Mouse (Mus musculus) kidney, adult 18-20 months (tissue): ENCODE data around the gene Spn.
A peak's percentile ranks its signal among the peaks of the same experiment; 100 is the strongest.
"Not testable (repeated sequence)": the region's sequence is repeated elsewhere in the genome, so short reads cannot be mapped to it uniquely, and the experiment has no call there.

ENCODE experiments used
- DNase-seq: peaks from one replicate; pipeline ENCODE4 v3.0.0; 2021

Spn gene

GRCm38 (mm10) chr7:127104560-127105332, 32.9 kb downstream of the Spn start:
- peak; percentile 77 for DNase-seq

DNA sequence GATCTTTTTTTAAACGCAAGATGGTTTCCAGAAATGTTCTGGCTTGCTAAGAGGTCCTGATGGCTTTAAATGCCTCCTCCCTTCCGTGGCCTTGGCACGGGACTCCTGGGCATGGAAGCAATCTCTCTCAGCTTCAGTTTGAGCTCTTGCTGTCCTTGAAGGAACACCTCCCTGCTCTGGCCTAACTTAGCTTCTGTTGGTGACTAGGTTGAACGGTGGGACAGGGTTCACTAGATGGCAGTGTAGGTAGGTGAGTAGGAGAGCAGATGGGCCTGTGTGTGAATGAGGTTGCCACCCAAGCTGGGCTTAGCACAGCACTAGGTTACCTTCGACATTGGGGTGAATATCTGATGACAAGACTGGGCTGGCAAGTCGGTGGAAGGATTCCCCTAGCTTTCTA, 33.7 kb downstream of the Spn start:
- DNase-seq: no peak

GRCm38 (mm10) chr7:127102148-127102547, 35.5 kb downstream of the Spn start:
- DNase-seq: no peak

DNA sequence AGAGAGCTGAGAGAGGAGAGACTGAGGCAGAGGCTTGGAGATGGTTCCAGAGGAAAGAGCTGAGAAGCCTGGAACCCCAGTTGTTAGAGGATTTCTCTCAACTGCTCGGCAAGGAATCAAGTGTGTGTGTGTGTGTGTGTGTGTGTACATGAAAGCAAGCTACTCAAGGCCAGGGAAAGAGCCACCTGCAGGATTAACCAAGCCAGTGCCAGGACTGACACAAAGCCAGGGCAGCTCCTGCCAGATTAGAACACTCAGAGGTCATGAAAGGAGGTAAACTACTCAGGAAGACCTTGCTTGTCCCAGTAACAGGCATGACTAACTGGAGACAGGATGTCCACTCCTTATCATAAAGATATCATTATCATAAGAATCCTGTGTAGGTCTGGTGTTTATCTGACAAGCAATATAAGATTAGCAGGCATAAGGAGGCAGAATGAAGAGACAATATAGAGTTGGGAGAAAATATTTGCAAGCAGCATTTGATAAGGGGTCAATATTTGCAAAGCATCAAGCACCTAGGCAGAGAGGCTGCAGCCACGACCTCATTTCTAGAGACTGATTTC, 36.1 kb downstream of the Spn start:
- no peak for DNase-seq

DNA sequence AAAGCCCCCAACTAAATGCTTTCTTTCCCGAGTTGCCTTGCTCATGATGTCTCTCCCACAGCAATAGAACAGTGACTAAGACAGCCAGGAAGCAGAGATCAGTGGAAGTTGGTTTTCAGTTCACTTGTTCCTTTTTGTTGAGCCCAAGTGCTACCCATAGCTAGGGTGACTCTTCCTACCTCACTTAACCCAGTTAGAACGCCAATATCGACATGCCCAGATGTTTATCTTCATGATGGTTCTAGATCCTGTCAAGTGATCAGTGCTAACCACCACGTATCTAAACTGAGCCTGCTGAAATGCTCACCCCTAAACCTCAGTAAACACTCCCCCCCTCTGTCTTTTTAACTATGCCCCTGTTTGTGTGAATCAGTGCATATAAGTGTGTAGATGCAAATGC, 38.1 kb downstream of the Spn start:
- no peak for DNase-seq

DNA sequence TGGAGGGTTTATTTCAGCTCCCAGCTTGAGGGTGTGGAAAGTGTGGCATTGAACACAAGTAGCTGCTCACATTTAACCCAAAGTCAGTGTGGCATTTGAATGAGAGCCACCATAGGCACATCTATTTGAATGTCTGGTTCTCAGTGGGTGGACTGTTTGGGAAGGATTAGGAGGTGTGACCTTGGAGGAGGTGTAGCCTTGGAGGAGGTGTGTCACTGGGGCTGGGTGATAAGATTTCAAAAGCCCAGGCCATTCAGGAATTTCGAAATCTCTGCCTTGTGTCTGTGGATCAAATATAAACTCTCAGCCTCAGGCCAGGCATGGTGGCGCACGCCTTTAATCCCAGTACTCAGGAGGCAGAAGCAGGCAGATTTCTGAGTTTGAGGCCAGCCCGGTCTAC, 38.7 kb downstream of the Spn start:
- no peak for DNase-seq

GRCm38 (mm10) chr7:127098521-127098920, 39.1 kb downstream of the Spn start:
- no peak for DNase-seq

- DNase-seq: no peak
Measured at GRCm38 (mm10) chr7:127096456-127096855, 41.2 kb downstream of the Spn start.

DNA sequence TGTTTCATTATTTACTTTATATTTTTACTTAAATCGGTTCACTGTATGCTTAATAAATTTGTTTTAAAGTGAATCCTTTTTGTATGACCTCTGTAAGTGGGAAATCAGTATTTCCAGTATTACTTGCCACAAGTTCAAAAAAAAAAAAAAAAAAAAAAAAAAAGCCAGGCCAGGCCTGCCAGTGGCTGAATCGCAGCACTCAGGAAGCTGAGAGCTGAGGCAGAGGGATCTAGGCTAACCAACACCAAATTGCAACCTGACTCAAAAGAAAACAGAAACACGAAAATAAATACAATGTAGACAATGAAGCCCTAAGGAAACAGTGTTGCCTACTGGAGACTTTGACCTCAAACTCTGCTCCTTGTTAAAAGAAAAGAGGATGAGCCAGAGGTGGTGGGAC, 43.7 kb downstream of the Spn start:
- no peak for DNase-seq

DNA sequence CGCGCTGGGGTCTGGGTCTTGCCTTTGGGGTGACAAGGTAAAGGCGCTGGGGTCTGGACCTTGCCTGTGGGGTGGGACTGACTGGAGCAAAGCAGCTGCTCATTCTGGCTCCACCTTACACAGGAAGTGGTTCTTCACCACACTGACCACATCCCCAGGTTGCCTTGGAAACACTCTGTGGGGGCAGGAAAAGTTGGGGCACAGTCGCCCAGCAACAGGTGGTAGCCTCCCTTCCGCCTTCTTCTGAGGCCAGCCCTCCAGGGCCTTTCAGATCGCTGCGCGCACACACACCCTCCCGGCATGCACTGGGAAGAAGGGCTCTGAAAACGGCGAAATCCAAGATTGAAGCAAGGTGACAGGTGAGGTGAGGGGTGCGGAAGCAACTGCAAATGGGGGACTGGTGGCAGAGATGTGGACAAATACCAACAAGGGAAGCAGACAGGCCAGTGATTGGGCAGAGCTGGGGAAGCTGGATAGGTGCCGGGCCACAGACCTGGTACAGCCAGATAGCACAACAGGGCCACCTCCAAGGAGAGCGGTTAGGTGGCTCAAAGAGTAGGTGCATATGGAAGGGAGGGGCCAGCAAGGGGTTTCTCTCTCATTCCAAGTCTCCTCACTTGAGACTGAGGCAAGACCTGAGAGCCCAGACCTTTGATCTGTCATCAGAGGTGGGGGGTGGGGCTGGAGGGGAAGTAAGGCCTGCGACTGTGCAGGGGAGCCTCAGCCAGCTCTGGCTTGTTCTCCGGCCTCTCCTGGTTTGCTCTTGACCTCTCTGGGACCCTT, 46.3 kb downstream of the Spn start, which contains the start of gene AI467606:
Gene AI467606 (plus strand): TSS at position 246 of the 783 bp plus-strand sequence.
- no peak for DNase-seq

GRCm38 (mm10) chr7:127090154-127091113, 47.2 kb downstream of the Spn start:
- no peak for DNase-seq

GRCm38 (mm10) chr7:127088901-127089845, 48.5 kb downstream of the Spn start:
- no peak for DNase-seq

DNA sequence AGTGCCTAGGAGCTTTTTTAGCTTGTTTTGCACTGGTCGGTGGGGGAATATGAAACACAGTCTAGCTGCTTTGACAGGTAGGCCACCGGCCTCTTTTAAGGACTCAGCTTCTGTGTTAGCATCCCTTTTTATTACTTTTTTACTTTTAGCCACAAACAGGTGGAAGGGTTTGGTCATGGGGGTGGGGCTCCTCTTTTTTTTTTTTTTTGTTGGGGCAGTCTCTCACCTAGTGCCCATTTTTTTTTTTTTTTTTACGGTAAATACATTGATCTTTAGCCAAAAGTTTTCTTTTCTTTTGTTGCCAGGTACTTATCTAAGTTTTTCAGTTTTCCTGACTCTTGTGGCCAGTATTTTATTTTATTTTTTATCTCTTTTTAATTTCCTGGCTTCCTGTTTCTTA, 49.5 kb downstream of the Spn start:
- DNase-seq: no peak

GRCm38 (mm10) chr7:127087278-127088010, 50.2 kb downstream of the Spn start, which contains the start of gene Zg16:
Gene Zg16, minus strand, starts transcription at chr7:127087328.
- not testable (repeated sequence) for DNase-seq

DNA sequence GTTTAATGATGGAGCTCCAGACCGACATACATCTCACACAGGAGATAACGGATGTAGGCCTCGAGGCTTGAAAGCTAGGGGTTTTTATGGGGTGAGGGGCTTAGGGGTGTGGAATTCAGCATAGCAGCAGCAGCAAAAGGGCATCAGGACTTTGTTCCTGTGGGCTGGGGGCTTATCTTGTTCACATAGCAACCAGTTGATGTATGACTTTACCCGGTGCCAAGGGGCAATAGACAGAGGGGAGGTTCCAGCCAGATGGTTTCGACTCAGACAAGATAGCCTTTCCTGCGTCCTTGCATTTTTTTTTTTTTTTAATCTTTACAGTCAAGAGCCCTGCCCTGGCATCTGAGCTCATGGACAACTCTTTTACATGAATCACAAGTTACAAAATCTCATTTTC, 51.9 kb downstream of the Spn start:
- DNase-seq: not testable (repeated sequence)

DNA sequence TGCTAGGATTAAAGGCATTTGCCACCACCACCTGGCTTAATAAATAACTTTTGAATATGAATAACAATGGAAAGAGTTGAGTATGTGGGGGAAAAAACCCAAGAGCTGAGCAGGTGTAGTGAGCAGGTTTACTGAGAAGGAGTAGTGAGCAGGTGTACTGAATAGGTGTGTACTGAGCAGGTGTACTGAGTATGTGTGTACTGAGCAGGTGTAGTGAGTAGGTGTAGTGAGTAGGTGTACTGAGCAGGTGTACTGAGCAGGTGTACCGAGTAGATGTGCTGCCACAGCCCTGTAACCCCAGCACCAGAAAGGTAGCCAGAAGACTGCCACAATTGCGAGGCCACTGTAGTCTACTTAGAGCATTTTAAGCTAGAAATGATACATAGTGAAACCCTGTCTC, 52.8 kb downstream of the Spn start:
- no peak for DNase-seq

- no peak for DNase-seq
Measured at GRCm38 (mm10) chr7:127083689-127084088, 53.9 kb downstream of the Spn start.

GRCm38 (mm10) chr7:127082995-127083394, 54.6 kb downstream of the Spn start:
- no peak for DNase-seq

DNA sequence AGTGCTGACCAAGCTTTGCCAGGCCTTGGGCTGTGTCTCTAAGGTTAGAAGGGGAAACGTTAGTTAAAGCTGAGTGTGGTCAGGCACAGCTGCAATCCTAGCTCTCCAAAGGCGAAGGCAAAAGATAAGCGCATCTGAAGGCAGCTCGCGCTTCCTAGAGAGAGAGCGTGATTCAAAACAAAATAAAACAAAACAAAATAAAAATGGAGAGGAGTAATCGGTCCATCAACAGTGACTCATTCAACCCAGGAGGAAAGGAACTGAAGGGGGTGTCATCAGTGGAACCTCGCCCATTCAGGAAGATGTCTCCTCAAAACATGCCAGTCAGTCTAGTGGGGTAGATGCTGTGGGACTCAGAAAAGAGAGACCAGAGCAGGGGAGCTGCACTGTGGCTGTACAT, 55.4 kb downstream of the Spn start:
- no peak for DNase-seq
